Mouse (Mus musculus): ENCODE results near the gene Tenm1. TPM values are rescaled to one million over a fixed set of nuclear protein-coding genes. Genes with fewer than 3 reads are reported as not detected.
A peak's percentile ranks its signal among the peaks of the same experiment; 100 is the strongest.

Gene Tenm1
- polyA plus RNA-seq (2016; fragmentation: Nextera tagmentation; extraction: Ambion mirVana), result 0.64 and 1.8 TPM in 2 replicates

DNA sequence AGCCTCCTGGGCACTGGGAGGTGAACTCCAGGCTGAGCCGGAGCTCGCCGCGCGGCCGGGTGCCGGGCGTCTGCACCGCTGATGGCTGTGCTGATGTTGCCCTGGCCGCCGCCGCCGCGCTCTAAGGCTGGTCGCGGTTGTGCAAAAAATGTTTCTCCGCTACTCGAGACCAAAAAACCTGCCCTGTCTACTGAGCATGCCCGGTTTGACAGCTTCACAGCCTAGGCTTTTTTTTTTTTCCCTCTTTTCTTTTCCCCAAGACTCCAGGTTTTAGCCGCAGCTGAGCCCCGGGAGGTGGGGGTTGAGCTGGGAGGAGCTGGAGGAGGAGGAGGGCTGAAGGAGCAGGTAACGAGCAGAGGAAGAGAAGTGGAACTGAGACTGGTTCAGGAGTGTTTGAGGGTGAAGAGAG is at the start of gene Tenm1:
Gene Tenm1, minus strand, starts transcription at position 272 of the 409 bp plus-strand sequence.
- Histone ChIP-seq H3K4me3 (peak within 1 kb of the TSS; percentile 53), H3K36me3 (no peaks in the 10 kb centered on the region), H3K27me3 (ENCODE audit: low read depth, poor library complexity, severe bottlenecking) (peaks cover 36% of the 10 kb centered on the region), H3K9me3 (replicated peaks) (no peaks in the 10 kb centered on the region), H3K4me1 (peaks cover 5% of the 10 kb centered on the region; the same call in 1 of the 2 replicates), H3K27ac (replicated peaks) (peak within 1 kb of the TSS; percentile 33; the same call in 1 of the 2 replicates)
- peak; percentile 43 for DNase-seq (ENCODE audit: low spot score)
- WGBS, result 35% methylated on average over 22 of the region's 22 CpGs

DNA sequence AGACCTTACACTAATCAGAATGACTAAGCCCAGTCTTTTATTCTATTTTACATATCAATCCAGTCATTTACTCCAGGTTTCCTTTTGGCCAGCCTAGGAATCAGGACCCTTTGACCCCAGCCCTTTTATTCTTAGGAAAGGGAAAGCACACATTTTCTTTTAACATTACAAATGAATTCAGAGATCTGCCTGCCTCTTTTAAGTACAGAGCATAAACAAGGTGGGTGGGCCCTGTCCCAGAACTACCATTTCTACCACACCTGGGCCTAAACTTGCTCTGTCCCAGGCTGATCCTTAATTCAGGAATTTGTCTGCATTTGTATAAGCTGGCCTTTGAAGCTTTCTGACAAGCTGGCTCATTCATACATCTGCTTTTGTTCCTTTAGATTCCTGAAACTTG is 38.4 kb upstream of the Tenm1 start:
- Histone ChIP-seq H3K36me3 (no peaks in the 10 kb centered on the region), H3K4me3 (no peak overlapping the region), H3K4me1 (no peaks in the 10 kb centered on the region), H3K9me3 (replicated peaks) (no peaks in the 10 kb centered on the region), H3K27ac (replicated peaks) (no peak overlapping the region), H3K27me3 (ENCODE audit: low read depth, poor library complexity, severe bottlenecking) (no peaks in the 10 kb centered on the region)
- DNase-seq (ENCODE audit: low spot score), result no peak

DNA sequence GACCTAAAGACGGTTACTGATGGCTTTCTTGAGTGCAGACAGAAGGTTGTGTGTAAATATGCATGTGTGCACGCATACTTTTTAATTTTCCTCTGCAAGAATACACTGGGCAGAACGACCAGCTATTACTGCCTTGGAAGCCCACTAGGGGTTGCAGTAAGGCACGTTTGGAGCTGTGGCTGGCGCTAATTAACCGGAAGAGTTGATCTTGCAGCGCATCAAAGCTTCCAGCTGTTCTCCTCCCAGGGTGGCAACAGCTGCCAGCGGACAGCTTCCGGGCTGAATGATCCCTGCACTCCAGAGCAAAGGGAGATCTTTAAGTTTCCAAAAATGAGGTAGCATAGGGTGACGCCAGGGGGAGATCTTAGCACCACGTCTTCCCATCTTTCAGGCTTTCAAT is 1.7 kb upstream of the Tenm1 start:
- Histone ChIP-seq H3K36me3 (no peaks in the 10 kb centered on the region), H3K4me1 (peaks cover 5% of the 10 kb centered on the region; the same call in 1 of the 2 replicates), H3K4me3 (peak overlapping the region; percentile 53), H3K27me3 (ENCODE audit: low read depth, poor library complexity, severe bottlenecking) (peaks cover 36% of the 10 kb centered on the region), H3K27ac (replicated peaks) (no peak overlapping the region), H3K9me3 (replicated peaks) (no peaks in the 10 kb centered on the region)
- 12% methylated on average over 11 of the region's 11 CpGs for WGBS
- peak; percentile 38 for DNase-seq (ENCODE audit: low spot score)

DNA sequence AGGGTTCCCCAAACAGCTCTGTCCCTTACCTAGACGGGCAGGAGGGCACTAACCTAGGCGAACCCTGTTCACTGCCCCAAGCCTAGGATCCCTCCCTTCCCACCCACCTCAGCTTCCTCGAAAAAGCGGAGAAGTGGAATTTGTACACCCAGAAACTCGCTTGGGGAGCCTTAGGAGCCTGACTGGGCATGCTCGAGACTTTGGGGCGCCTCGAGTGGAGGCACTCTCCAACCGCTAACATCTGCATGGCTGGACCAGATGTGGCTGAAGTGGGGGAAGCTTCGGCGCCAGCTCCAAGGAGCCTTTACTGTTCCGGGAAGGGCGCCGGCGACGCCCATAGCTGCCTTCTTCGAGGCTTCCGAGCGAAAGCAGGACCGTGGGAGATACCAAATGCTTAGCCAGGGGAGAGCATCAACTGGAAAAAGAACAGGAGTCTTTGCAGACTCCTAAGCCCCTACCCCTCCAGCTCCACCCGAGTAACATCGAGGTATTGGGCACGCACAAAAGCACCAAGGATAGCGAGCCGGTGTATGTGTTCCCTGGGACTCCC is 1.1 kb upstream of the Tenm1 start:
- Histone ChIP-seq H3K27me3 (ENCODE audit: low read depth, poor library complexity, severe bottlenecking) (peaks cover 36% of the 10 kb centered on the region), H3K4me3 (peak overlapping the region; percentile 53), H3K4me1 (peaks cover 5% of the 10 kb centered on the region; the same call in 1 of the 2 replicates), H3K9me3 (replicated peaks) (no peaks in the 10 kb centered on the region), H3K27ac (replicated peaks) (peak overlapping the region; percentile 33; the same call in 1 of the 2 replicates), H3K36me3 (no peaks in the 10 kb centered on the region)
- 19% methylated on average over 25 of the region's 25 CpGs for WGBS
- DNase-seq (ENCODE audit: low spot score), result peak; percentile 29

DNA sequence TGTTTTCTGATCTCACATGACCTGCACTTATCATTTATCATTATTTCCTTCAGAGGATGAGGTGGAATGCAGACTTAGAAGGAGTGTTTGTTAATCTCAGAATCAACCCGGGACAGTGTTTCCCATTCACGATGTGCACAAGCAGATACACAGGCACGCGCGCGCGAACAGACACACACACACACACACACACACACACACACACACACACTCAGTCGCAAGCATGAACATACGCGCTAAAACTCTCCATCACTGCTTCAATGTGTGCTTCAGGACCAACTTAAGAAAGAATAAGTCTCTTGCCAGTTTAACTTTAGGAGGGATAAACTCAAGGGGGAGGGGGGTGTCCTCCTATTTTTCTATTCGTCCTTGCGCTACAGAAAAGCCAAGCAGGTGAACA is 411 bp upstream of the Tenm1 start:
- Histone ChIP-seq H3K27ac (replicated peaks) (no peak overlapping the region), H3K27me3 (ENCODE audit: low read depth, poor library complexity, severe bottlenecking) (peaks cover 36% of the 10 kb centered on the region), H3K4me1 (peaks cover 5% of the 10 kb centered on the region; the same call in 1 of the 2 replicates), H3K9me3 (replicated peaks) (no peaks in the 10 kb centered on the region), H3K4me3 (peak overlapping the region; percentile 53), H3K36me3 (no peaks in the 10 kb centered on the region)
- 20% methylated on average over 12 of the region's 12 CpGs for WGBS
- DNase-seq (ENCODE audit: low spot score), result peak; percentile 11

DNA sequence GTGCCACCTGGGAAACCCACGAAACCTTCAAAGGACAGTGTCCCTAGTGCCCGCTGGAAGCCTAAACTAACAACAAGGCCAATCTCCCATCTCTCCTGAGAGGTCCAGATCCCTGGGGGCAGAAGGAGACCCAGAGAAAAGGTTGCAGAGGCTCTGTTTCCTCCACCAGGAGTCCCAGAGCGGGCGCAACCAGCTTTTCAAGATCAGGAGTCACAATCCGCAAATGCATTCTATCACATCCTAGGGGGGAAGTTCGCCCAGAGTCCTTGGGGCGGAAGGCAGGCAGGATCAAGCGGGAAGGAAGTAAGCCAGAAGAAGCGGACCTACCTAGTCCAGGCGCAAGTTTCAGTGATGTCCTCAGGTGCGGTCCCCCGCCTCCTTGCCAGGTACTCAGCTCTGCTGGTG is 963 bp downstream of the Tenm1 start:
- WGBS, result 19% methylated on average over 12 of the region's 12 CpGs
- H3K27me3 ChIP-seq (ENCODE audit: low read depth, poor library complexity, severe bottlenecking), result peaks cover 36% of the 10 kb centered on the region
- peak; percentile 22 for DNase-seq (ENCODE audit: low spot score)
- no peak overlapping the region for H3K27ac ChIP-seq (replicated peaks)
- no peaks in the 10 kb centered on the region for H3K9me3 ChIP-seq (replicated peaks)
- peaks cover 5% of the 10 kb centered on the region; the same call in 1 of the 2 replicates for H3K4me1 ChIP-seq
- H3K36me3 ChIP-seq, result no peaks in the 10 kb centered on the region
- peak overlapping the region; percentile 53 for H3K4me3 ChIP-seq

DNA sequence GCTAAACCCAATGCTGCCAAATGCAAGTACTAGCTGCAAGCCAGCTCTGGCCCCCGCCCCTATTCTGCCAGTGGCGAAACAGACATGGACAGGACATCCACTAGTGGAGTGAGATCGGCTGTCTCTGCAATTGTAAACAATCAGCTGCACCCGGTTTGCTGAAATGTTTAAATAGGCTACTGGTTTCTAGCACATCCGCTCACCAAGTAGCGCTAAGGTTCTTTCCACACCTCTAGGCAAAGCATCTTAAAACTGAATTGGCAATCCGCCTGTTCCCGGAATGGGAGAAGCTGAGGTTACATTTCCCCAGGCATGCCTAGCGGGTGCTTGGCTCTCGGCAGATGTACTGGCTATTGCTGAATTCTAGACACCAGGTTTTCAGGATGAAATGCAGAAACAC is 1.8 kb downstream of the Tenm1 start:
- H3K27ac ChIP-seq (replicated peaks), result no peak overlapping the region
- no peaks in the 10 kb centered on the region for H3K9me3 ChIP-seq (replicated peaks)
- H3K4me3 ChIP-seq, result peak overlapping the region; percentile 53
- peaks cover 5% of the 10 kb centered on the region; the same call in 1 of the 2 replicates for H3K4me1 ChIP-seq
- no peaks in the 10 kb centered on the region for H3K36me3 ChIP-seq
- H3K27me3 ChIP-seq (ENCODE audit: low read depth, poor library complexity, severe bottlenecking), result peaks cover 36% of the 10 kb centered on the region
- peak; percentile 11 for DNase-seq (ENCODE audit: low spot score)
- WGBS, result 30% methylated on average over 10 of the region's 10 CpGs

DNA sequence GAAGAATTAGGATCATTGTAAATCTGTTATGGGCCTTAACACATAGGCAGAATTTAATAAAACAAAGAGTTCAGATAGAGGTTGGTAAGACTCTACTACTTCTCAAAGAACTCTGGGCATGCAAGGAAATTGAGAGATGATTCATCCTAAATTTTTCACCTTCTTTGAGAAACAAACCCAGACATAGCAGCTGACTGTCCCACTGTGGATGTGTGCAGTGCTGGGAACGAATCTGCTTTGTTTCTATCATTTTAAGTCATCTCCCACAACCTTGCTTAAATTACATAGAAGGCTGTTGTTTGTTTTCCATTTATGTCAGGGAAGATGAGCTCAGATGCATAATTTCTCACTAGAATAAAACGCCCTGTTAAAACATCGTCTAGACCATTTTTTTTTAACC is 31.0 kb downstream of the Tenm1 start:
- WGBS, result 83% methylated on average over 3 of the region's 3 CpGs
- Histone ChIP-seq H3K27me3 (ENCODE audit: low read depth, poor library complexity, severe bottlenecking) (no peaks in the 10 kb centered on the region), H3K36me3 (no peaks in the 10 kb centered on the region), H3K4me3 (no peak overlapping the region), H3K4me1 (no peaks in the 10 kb centered on the region), H3K27ac (replicated peaks) (no peak overlapping the region), H3K9me3 (replicated peaks) (no peaks in the 10 kb centered on the region)
- DNase-seq (ENCODE audit: low spot score), result no peak

DNA sequence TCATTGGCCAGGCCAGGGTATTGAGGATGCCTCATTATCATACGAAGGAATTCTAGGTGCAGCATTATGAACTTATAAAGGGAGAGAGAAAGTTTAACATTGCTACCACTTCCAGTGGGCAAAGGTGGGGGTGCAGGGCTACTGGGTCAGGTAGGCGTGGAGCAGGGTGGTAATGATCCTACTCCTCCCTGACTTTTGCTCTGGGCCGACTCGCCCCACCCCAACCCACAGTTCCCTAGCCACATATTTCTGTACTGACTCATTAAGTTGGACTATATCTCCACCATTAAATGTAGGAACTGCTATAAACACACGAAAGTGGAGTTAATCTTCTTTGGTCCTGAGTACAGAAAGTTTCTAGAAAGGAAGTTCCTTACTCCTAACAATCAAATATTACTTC is 40.8 kb downstream of the Tenm1 start:
- Histone ChIP-seq H3K4me3 (no peak overlapping the region), H3K27me3 (ENCODE audit: low read depth, poor library complexity, severe bottlenecking) (no peaks in the 10 kb centered on the region), H3K4me1 (no peaks in the 10 kb centered on the region), H3K27ac (replicated peaks) (no peak overlapping the region), H3K9me3 (replicated peaks) (no peaks in the 10 kb centered on the region), H3K36me3 (no peaks in the 10 kb centered on the region)
- WGBS, result 85% methylated on average over 5 of the region's 5 CpGs
- no peak for DNase-seq (ENCODE audit: low spot score)

DNA sequence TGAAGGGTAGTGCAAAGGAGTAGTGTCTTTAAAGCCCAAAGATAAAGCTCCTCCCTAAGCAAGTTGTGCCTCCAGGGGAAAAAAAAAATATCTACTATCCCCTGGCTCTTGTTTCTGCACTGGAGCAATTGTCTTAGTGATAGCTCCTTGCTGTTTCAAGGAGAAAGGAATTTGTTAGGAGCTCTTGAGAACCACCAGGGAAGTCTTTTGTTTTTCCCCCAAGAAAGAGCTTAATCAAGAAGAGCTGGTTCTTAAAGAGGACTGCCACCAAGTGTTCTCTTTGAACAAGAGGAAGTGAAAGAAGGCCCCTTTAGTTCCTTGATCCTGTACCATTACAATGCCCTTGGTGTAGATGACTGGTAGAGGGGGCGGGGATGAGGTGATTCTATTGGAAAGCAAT is 56.4 kb downstream of the Tenm1 start:
- H3K9me3 ChIP-seq (replicated peaks), result no peaks in the 10 kb centered on the region
- no peak for DNase-seq (ENCODE audit: low spot score)
- no peaks in the 10 kb centered on the region for H3K4me1 ChIP-seq
- H3K27me3 ChIP-seq (ENCODE audit: low read depth, poor library complexity, severe bottlenecking), result no peaks in the 10 kb centered on the region
- 28% methylated on average over 1 of the region's 1 CpGs for WGBS
- H3K27ac ChIP-seq (replicated peaks), result no peak overlapping the region
- no peaks in the 10 kb centered on the region for H3K36me3 ChIP-seq
- no peak overlapping the region for H3K4me3 ChIP-seq

DNA sequence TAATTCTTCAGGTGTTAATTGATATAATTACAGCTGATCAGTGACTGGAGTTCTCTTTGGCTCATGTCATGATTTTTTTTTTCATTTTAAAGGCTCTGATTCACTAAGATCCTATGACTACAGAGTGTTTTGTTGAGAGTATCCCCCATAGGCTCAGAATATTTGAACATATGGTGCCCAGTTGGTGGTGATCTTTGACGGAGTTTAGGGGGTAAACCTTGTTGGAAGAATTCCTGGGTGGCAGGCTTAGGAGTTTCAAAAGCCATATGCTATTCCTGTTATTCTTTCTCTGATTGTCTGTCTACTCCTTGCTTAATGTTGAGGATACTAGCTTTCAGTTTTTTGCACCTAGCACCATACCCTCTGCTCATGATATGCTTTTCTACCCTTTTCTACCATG is 109.6 kb downstream of the Tenm1 start:
- Histone ChIP-seq H3K4me1 (no peaks in the 10 kb centered on the region), H3K27ac (replicated peaks) (no peak overlapping the region), H3K27me3 (ENCODE audit: low read depth, poor library complexity, severe bottlenecking) (no peaks in the 10 kb centered on the region), H3K4me3 (no peak overlapping the region), H3K36me3 (no peaks in the 10 kb centered on the region), H3K9me3 (replicated peaks) (no peaks in the 10 kb centered on the region)
- WGBS, result 71% methylated on average over 1 of the region's 1 CpGs
- no peak for DNase-seq (ENCODE audit: low spot score)

DNA sequence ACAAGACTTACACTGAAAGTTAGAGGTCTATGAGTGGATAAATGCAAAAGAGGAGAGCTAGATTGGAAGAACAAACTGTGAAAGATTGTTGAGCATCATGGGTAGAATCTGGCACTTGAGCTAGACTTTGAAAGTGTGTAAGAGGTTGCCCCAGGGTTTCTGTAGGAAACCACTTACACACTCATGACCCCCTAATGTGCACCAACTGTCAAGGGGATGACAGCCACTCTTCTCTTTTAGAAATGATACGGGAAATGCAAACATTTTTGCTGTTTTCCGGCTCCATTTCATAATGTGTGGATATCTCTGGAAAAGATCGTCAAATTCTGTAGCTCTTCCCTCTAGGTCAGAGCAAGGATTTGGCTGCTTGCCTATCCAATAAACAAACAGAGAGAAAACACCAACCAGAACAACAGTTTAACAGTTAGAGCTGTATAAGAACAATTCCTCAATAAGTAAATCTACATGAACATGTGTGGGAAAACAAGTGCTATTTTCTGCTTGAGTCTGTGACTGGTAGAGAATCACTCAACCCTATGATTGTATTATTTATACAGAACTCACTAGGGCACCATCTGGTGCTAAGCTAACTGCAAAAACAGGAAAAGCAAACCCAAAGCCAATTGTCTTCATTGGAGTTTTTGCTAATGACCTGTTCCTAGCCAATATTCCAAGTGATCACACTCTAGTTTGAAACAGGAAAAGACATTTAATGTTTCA is 111.0 kb downstream of the Tenm1 start:
- Histone ChIP-seq H3K27ac (replicated peaks) (no peak overlapping the region), H3K36me3 (no peaks in the 10 kb centered on the region), H3K27me3 (ENCODE audit: low read depth, poor library complexity, severe bottlenecking) (no peaks in the 10 kb centered on the region), H3K9me3 (replicated peaks) (no peaks in the 10 kb centered on the region), H3K4me1 (no peaks in the 10 kb centered on the region), H3K4me3 (no peak overlapping the region)
- DNase-seq (ENCODE audit: low spot score), result no peak
- WGBS, result 90% methylated on average over 3 of the region's 3 CpGs

DNA sequence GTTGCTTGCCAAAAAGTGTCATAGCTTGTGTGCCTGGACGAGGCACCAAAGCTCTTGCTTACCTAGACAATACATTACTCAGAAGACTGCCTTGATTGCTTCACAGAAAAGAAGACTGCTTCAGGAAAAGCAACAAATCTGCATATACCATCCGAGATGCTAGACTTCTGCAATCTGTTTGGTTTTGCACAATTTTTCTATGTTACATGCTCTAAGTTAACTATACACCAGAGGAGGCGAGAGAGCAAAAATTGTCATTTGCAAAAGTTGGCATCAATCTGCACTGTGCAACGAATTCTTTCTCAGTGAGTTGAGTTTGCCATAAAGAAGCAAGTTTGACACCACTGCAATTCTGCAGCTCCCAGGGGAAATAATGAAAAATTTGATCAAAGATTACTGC is 193.1 kb downstream of the Tenm1 start:
- Histone ChIP-seq H3K4me3 (no peak overlapping the region), H3K27me3 (ENCODE audit: low read depth, poor library complexity, severe bottlenecking) (no peaks in the 10 kb centered on the region), H3K27ac (replicated peaks) (no peak overlapping the region), H3K9me3 (replicated peaks) (no peaks in the 10 kb centered on the region), H3K36me3 (no peaks in the 10 kb centered on the region), H3K4me1 (no peaks in the 10 kb centered on the region)
- WGBS, result 81% methylated on average over 4 of the region's 4 CpGs
- DNase-seq (ENCODE audit: low spot score), result no peak
